Mouse (Mus musculus) left cerebral cortex, adult 9 months (tissue): ENCODE measurements at regions not wholly inside any gene's neighbourhood (a gene's known extent, or its start where the extent isn't known, plus 50 kb on each side); places are given as distances from the start of the nearest gene placed in this dataset.

Experiments used
- DNase-seq, 2 experiments: peaks; one replicate each; pipeline ENCODE4 v3.0.0; 2022; ENCODE audit warnings: low spot score in 2 of 2

DNA sequence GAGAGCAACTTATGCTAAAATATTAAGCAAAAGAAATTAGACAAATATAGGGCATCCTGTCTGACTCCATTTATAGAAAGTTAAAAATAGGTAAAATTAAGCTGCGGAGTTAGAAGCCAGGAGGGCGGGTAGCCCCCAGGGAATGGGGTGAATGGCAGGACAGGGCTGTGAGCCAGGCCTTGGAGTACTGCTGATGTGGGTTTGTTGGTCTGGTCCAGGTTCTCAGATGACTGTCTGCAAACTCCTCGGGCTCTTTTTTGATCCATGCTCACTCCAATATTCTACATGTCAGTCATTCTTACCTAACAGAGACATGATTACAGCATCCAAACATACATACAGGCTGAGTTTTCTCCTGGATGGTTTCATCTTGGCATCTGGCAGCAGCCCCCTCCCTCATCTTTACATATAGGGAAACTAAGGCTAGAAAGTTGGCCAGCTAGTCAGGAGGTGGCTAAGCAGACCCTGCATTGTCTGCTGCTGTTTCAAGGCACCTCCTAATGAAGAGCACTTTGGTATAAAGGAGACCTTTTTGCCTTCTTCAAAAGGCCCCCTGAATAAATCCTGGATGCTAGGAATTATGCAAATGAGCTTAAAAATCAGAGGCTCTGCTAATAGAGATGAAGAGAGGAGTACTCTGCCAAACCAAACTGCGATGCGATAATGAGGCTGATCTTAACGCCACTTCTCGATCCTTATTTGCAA is 354.4 kb downstream of the Xylt1 start:
- DNase-seq, result no peak

DNA sequence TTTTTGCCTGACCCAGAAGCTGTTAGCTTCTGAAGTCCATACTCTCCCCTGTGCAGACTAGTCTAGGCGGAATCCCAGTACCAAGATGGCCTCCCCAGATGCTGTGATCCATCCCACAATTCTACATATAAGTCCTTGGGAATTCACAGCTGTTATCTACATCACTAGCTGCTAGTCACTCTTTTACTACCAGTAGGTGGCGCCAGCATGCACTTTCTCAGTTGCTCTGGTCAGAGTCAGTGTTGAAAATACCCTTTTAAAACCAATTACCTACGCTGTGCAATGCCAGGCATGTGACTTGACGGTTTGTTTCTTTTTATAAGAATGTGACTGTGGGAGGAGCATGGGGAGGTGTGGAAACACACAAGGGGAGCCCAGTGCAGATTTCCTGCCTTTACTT is 348.3 kb downstream of the Xylt1 start:
- DNase-seq, result no peak
